Mouse (Mus musculus): Measurements from ENCODE around the gene Lef1.

GRCm38 (mm10) chr3:131159204-131159760 is 49.0 kb downstream of the Lef1 start:
- TF ChIP-seq CTCF (IDR thresholded peaks at IDR 0.05 in 2 of 3, conservative IDR thresholded peaks at IDR 0.05 in 1 of 3; ENCODE audit: control insufficient read depth in 1 of 3, insufficient read depth in 1 of 3, low read depth in 2 of 3, low read length in 3 of 3, poor library complexity in 1 of 3, severe bottlenecking in 1 of 3) (no peak), USF2 (IDR thresholded peaks at IDR 0.05; ENCODE audit: borderline replicate concordance in 1 of 2, insufficient read depth in 1 of 2, low read depth in 1 of 2, low read length in 2 of 2) (no peak), ETS1 (IDR thresholded peaks at IDR 0.05; ENCODE audit: low read depth, low read length) (no peak), TBP (IDR thresholded peaks at IDR 0.05; ENCODE audit: low read depth, low read length) (no peak), EP300 (IDR thresholded peaks at IDR 0.05; ENCODE audit: low read depth in 1 of 2, low read length in 2 of 2) (no peak), TAL1 (IDR thresholded peaks at IDR 0.05; ENCODE audit: low read length) (no peak), ZMIZ1 (IDR thresholded peaks at IDR 0.05; ENCODE audit: low read depth, low read length) (no peak), USF1 (IDR thresholded peaks at IDR 0.05; ENCODE audit: low read depth, low read length) (no peak), MAZ (IDR thresholded peaks at IDR 0.05; ENCODE audit: low read depth, low read length) (no peak), GABPA (IDR thresholded peaks at IDR 0.05; ENCODE audit: low read depth, low read length) (no peak), NRF1 (IDR thresholded peaks at IDR 0.05; ENCODE audit: insufficient read depth, low read depth, low read length, poor library complexity, severe bottlenecking) (no peak)

Measured in MEL (cell line).